Mouse (Mus musculus): ENCODE measurements around the gene Pax4.

The Pax4 gene

GRCm38 (mm10) chr6:28447937-28448336, 1.2 kb downstream of the Pax4 start:
- CTCF ChIA-PET = no interaction called here

- CTCF ChIA-PET = no interaction called here
Measured at GRCm38 (mm10) chr6:28431538-28431855, 17.7 kb downstream of the Pax4 start.

- CTCF ChIA-PET = no interaction called here
Measured at GRCm38 (mm10) chr6:28430795-28431537, 18.2 kb downstream of the Pax4 start.

GRCm38 (mm10) chr6:28429870-28430269, 19.3 kb downstream of the Pax4 start:
- CTCF ChIA-PET = no interaction called here

DNA sequence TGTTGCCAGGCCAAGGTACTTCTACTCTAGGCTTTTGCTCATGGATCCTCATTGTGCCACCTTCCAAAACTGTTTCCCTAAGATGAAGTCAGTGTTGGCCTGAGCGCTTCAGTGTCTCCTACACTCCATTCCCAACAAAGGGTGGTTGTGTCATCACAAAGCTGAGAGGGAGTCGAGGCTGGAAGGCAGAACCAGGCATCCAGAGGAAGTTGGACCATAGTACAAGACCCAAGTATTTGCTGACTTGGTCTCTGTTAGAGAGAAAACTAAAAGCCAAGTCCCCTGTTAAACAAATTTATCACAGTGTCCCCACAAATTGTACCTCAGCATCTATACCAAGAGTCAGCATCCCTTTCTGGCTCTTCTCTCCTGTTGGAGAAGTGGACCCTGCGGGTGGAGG, 20.9 kb downstream of the Pax4 start, which contains the start of gene Gcc1:
Gene Gcc1, minus strand, starts transcription at position 101 of the 400 bp plus-strand sequence.
- CTCF ChIA-PET = no interaction called here

- CTCF ChIA-PET = no interaction called here
Measured at GRCm38 (mm10) chr6:28427096-28427839, 21.9 kb downstream of the Pax4 start, which contains the start of gene Fscn3. Fscn3 (plus strand) TSS chr6:28427789.

GRCm38 (mm10) chr6:28425019-28425418, 24.1 kb downstream of the Pax4 start:
- CTCF ChIA-PET = no interaction called here

- CTCF ChIA-PET = interaction anchor here (0.6 kb wide), 1 partner anchor 465 kb away, joined by 3 read pairs; no protein-coding TSS in a partner anchor
Measured at GRCm38 (mm10) chr6:28423767-28424695, 25.1 kb downstream of the Pax4 start.

- CTCF ChIA-PET = interaction anchor here (0.5 kb wide), 1 partner anchor 39 kb away, joined by 3 read pairs; no protein-coding TSS in a partner anchor
Measured at GRCm38 (mm10) chr6:28423313-28423712, 25.8 kb downstream of the Pax4 start, which contains the start of gene Arf5. Arf5 (plus strand) TSS chr6:28423560.

GRCm38 (mm10) chr6:28422651-28423290, 26.4 kb downstream of the Pax4 start:
- CTCF ChIA-PET = interaction anchor here (0.5 to 2.0 kb wide), 2 partner anchors 38 to 40 kb away, joined by 3 to 6 read pairs; no protein-coding TSS in a partner anchor

GRCm38 (mm10) chr6:28421469-28422000, 27.6 kb downstream of the Pax4 start:
- CTCF ChIA-PET = interaction anchor here (2.0 kb wide), 1 partner anchor 39 kb away, joined by 6 read pairs; no protein-coding TSS in a partner anchor

DNA sequence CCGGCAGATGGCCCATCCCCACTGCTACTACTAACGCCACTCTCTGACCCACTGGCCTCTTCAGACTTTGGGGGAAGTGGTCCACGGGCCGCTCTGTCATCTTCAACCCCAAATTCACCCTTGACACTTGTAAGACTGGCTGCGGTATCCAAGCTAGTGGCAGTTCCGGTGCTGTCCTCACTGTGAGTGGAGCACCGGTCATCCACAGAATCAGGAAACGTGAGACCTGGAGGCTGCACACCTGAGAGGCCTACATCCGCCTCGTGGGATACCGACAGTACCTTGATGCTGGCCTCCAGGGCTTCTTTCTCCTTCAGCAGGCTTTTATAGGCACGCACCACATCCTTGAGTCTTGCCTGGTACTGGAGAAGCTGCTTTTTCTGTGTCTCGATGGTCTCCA, 28.3 kb downstream of the Pax4 start:
- CTCF ChIA-PET = interaction anchor here (2.0 kb wide), 1 partner anchor 39 kb away, joined by 6 read pairs; no protein-coding TSS in a partner anchor

- CTCF ChIA-PET = no interaction called here
Measured at GRCm38 (mm10) chr6:28420361-28420760, 28.8 kb downstream of the Pax4 start.

DNA sequence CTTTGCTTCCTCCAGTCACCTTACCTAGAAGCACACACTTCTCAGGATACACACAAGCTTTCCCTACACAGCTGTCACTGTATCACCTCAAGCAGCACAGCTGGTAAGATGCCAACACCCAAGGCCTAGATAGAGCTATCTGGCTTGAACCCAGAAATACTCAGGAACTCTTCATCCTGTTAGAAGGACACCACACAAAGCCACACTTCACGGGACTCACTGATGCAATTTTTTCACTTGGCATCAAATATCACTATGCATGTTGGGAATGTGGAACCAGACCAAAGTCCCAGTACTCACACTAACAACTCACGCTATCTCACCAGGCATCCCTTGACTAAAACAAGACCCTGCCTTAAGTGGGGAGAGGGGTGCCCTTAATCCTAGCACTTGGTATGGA, 29.5 kb downstream of the Pax4 start:
- CTCF ChIA-PET = no interaction called here

DNA sequence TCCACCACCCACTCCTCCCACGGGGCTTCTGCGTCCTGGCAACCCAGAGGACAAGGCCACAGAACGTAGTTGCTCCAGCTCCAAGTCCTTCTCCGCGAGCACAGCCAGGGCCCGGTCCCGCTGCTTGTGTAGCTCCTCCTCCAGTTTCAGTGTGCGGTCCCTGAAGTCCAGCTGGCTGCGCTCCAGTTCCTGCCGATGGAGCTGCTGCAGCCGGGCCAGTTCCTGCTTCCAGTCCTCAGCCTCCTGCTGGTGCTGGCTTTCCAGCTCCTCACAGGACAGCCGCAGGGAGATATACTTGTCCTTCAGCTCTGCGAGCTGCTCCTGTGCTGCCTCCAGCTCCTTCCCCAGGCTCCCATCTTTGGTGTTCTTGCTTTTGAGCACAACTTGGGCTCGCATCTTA, 30.7 kb downstream of the Pax4 start:
- CTCF ChIA-PET = no interaction called here

DNA sequence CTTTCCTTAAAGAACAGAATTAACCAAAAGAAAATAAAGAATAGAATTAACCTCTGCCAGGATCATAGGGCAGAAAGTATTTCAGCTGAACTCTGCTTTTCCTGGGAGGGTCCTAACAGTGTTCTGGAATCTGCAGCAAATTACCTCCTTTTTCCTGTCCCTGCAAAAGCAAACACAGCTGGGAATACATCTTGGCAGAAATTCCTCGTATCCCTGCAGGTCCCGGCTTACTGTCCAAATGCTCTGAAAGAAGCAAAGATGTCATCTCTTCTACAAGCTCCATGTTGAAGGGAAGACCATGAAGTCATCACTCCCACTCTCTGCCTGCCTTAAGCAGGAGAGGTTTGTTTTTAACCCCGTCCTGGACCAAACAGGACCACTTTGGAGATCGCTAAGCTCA, 32.2 kb downstream of the Pax4 start:
- CTCF ChIA-PET = no interaction called here

- CTCF ChIA-PET = no interaction called here
Measured at GRCm38 (mm10) chr6:28411236-28411635, 37.9 kb downstream of the Pax4 start.

DNA sequence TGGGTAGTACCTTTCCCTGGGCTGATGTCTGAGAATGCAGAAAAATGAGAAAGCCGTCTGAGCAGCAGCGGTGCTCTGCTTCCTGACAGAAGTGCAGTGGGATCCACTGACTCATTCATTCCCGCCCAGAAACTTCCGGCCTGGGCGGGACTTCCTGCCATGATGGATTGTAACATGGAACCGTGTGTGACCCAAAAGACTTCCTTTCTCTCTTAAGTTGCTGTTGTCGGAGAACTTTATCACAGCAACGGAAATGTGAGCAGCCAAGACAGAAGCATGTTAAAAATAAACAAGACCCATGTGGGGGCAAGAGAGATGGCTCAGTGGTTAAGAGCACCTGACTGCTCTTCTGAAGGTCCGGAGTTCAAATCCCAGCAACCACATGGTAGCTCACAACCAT, 39.1 kb downstream of the Pax4 start:
- CTCF ChIA-PET = interaction anchor here (0.6 kb wide), 2 partner anchors 58 to 417 kb away, joined by 3 read pairs; no protein-coding TSS in a partner anchor

GRCm38 (mm10) chr6:28399791-28400190, 49.4 kb downstream of the Pax4 start:
- CTCF ChIA-PET = no interaction called here

GRCm38 (mm10) chr6:28398726-28399125, 50.4 kb downstream of the Pax4 start:
- CTCF ChIA-PET = no interaction called here

DNA sequence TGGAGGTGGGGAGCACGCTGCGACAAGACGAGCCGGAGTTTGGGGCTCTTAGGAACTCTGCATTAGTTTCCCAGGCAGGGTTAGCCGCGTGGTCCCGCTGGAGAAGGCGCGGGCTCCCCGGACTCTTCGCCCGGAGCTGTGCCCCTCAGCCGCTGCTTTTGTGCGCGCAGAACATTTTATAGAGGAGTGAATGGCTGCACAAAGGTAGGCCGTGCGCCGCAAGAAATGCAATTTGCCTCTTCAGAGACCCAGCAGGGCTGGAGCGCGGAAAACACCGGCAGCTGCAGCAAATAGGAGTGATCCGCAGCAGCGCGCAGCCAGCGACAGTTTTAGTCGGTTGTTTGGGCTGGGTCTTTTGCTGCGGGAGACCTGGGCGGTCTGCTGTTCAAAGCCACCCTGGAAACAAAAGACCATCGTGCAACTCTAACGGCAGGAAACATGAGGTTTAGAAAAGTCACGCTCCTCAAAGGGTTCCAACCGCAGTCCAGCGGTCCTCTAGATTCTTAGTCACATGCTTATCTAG, 51.4 kb downstream of the Pax4 start, which contains the start of gene Zfp800:
Gene Zfp800, minus strand, starts transcription at position 325 of the 523 bp plus-strand sequence.
- CTCF ChIA-PET = no interaction called here

Data from spleen, embryonic (tissue).